Mouse (Mus musculus) fat pad, adult 2 months (tissue): ENCODE measurements around the gene Tmem132b.
"Not testable (repeated sequence)": the region's sequence is repeated elsewhere in the genome, so short reads cannot be mapped to it uniquely, and the experiment has no call there.

ENCODE experiments used
- DNase-seq: peaks from one replicate; pipeline ENCODE4 v3.0.0-alpha.2; 2011; ENCODE audit warnings: low read depth, low spot score; ENCODE audit errors: extremely low read depth

The Tmem132b gene

GRCm38 (mm10) chr5:125531634-125532033 is at the start of gene Tmem132b:
Tmem132b (plus strand) TSS chr5:125531774.
- no peak for DNase-seq

- no peak for DNase-seq
These were observed 49.1 kb upstream of the Tmem132b start for GRCm38 (mm10) chr5:125482474-125482873.

DNA sequence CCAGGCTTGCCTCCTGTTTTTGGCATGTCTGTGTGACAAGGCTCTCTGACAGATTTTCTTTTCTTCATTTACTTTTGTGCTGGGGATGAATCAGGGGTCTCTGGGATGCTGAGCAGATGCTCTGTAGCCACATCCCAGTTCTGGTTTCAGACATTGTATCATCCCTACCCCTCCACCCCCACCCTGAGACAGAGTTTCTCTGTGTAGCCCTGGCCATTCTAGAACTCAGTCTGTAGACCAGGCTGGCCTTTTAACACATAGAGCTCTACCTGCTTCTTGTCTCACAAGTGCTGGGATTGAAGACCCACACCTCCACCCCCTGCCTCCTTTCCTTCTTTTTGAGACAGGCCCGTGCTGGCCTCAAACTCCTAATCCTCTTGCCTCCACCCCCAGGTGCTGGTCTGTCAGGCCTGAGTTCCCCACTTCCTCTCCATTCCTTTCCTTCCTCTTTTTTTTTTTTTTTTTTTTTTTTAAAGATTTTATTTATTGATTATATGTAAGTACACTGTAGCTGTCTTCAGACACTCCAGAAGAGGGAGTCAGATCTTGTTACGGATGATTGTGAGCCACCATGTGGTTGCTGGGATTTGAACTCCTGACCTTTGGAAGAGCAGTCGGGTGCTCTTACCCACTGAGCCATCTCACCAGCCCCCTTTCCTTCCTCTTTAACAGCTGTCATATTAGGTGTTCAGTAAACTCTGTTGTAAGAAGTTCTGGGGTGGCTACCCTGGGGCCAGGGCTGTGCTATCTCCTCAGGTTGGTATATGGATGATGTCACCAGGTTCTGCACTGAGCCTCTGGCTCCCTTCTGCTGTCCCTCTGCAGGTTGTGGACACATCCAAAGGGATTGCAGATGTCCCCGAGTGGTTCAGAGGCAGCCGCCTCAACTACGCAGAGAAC is 47.6 kb upstream of the Tmem132b start:
- no peak for DNase-seq

GRCm38 (mm10) chr5:125485031-125485778 is 46.4 kb upstream of the Tmem132b start:
- no peak for DNase-seq

GRCm38 (mm10) chr5:125486088-125486487 is 45.5 kb upstream of the Tmem132b start:
- DNase-seq: no peak

GRCm38 (mm10) chr5:125487375-125488115 is 44.0 kb upstream of the Tmem132b start:
- DNase-seq: no peak

- no peak for DNase-seq
These were observed 43.5 kb upstream of the Tmem132b start for GRCm38 (mm10) chr5:125488116-125488455.

DNA sequence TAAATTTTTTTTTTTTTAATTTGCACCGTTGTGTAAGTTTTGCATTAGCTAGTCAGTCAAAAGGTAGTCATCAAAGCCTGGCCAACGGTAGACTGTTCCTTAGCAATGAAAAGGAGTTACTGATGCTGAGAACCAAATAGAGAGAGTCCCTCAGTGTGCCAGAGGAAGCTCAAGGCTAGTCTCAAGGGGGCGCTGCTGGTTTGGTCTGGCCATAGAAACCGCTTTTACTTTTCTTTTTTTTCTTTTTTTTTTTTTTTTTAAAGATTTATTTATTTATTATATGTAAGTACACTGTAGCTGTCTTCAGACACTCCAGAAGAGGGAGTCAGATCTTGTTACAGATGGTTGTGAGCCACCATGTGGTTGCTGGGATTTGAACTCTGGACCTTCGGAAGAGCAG is 42.6 kb upstream of the Tmem132b start:
- DNase-seq: not testable (repeated sequence)

DNA sequence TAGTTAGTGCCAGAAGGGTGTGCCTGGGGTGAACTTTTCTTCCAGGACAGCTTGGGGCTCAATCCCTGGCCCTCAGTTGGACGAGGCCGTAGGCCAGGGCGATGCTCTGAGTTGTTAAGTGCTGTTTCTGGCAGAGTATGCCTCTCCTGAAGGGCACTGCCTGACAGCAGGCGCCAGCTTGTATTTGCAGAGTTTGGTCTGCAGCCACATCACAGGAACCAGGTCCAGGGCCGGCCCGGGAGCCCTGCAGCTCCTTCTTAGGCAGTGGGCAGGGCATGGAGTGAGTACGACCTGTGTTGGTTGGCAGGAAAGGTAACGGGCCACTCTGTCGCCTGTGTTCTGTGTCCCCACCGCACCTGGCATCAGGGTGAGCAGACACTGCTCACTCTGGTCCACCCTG is 40.5 kb upstream of the Tmem132b start:
- DNase-seq: no peak

DNA sequence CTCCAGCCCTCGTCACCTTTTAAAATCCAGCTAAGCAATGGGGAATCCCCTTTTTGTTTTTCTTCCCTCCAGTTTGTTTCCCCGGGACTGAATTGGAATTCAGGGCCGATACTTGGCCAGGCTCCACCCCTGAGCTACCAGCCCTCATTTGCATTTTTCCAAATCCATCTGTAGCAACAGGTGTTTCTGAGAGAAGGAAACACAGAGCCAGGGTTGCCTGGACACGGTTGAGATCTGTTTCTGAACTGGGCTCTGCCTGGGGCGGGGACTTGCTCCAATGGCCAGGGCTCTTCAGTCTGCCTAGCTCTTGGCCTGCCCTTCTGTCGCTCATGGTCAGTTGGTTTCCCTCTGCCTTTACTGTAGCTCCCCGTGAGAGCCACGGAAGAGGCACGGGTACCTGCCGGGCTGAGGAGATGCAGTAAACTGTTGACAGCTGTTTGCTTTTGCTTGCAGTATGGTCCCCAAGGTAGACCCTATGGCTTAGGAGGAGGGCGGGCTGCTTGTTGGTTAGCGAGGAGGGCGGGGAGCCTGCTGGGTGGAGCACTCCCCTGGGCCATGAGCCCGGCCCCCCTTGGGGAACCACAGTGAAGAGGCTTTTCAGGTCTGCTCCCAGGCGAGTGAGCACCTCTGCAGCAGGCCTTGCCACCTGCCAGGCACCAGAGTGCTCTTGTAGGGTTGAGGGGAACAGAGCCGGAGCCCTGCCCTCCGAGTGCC is 39.0 kb upstream of the Tmem132b start:
- no peak for DNase-seq

- no peak for DNase-seq
These were observed 38.5 kb upstream of the Tmem132b start for GRCm38 (mm10) chr5:125493093-125493423.

DNA sequence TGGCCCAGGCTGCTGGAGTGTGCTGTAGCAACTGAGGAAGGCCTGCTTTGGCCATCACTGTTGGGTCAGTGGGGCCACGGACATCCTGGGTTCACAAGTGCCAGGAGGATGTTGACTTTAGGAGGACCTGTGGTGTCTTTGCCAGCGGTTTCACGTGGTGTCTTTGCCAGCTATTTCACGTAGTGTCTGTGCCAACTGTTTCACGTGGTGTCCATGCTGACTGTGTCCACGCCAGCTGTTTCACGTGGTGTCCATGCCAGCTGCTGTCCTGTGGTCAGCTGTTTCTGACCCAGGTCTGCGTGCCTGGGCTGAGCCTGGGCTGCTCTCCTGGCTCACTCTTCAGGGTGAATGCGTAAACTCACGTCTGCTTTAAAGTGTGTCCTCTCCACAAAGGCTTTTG is 35.9 kb upstream of the Tmem132b start:
- DNase-seq: no peak

DNA sequence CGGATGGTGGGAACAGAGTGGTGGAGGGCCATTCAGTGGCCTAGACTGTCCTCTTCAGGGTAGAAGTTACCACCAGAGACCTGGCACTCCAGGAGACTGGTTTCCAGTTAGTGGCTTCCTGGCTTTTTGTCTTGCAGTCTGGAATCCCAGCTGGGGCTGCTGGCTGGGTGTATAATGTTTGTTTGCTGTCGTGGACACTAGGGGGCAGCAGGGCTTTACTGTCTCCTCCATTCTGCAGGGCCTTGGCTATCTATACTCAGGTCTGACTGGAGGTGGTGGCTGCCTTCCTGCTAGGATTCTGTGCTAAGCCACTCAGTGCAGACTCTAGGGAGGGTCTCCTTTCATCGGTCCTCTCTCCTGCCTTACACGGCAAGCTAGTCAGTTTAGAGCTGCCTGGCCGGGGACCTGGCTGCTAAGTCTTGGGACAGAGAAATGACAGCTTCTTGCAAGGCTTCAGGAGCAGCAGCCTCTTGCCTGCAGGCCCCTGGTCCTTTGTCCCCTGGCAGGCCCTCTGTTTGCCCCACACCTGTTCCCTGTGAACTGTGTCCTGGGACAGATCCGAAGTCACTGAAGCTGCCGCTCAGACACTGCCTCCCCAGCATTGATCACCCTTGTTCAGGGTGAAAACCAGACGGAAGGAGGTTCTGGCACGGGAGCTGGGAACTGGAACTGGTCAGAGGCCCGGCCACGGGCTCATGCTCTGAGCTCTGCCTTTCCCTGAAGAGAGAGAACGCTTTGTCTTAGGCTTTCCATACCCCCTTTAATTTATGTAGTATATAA is 33.6 kb upstream of the Tmem132b start:
- DNase-seq: no peak

DNA sequence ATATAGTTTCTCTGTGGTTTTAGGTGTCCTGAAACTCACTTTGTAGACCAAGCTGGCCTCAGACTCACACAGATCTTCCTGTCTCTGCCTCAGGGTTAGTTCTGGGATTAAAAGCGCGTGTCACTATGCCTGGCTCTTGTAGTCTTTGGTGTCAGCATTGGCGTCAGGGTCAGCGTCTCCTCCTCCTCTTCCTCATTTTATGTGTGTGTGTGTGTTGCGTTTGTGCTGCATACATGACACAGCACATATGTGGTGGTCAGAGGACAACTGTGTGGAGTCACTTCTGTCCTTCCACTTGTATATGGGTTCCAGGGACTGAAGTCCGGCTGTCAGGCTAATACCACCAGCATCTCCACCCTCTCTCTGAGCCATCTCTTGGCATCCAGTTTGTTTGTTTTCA is 30.1 kb upstream of the Tmem132b start:
- DNase-seq: no peak

DNA sequence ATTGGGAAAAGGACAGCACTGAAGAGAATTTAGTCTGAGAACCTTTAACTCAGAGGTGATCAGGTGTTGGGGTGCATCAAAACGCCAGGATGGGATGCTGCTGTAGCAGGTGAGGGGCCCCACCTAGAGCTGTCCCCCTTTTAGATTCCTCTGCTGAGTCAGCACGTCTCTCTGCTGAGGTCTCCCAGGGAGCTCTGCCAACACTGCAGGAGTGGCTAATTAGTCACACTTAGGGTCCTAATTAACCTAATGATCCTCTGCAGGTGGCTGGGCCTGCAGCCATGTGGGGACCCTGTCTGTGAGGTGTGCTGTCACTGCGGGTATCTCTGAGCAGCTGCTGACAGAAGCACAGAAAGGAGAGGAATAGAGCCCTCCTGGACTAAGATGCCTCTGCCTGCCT is 29.4 kb upstream of the Tmem132b start:
- DNase-seq: no peak

- no peak for DNase-seq
These were observed 27.9 kb upstream of the Tmem132b start for GRCm38 (mm10) chr5:125503628-125504027.

- no peak for DNase-seq
These were observed 26.9 kb upstream of the Tmem132b start for GRCm38 (mm10) chr5:125504692-125505091.

DNA sequence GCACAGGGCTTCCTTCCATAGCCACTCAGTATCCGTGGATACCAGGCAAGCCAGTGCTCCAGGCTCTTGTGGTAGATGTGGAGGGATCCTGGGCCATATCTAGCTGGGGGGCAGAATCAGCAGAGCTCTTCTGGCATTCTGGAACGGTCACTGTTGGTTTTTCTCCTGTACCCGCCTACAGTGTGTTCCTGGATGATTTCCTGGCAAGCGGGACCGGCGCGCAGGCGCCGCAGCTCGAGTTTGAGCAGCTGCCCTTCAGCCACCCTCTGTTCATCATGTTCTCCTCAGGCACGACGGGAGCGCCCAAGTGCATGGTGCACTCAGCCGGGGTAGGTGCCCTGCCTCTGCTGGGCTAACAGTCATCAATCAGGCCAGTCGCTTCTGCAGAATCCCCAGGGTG is 25.6 kb upstream of the Tmem132b start:
- no peak for DNase-seq

GRCm38 (mm10) chr5:125507582-125507981 is 24.0 kb upstream of the Tmem132b start:
- no peak for DNase-seq

DNA sequence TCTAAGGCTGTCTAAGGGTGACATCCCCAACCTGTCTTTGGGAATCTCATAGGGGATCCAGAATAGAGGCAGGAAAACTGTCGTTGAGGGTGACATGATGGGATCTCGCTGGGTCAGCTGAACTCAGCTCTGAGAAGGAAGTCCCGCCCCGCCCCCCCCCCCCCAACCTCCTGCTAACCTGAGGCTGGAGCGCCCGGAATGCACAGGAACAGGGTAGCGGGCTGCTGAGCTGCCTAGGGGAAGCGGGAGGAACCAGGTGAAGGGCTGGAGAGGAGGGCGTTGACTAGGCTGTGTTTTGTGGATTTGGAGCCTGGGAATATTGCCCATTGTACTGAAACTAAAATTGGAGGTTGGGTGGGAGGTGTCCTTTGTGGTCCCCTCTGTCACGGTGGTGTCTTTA is 23.6 kb upstream of the Tmem132b start:
- no peak for DNase-seq
